ENCODE assay signal across 8 mouse cellular contexts in genomic region chr10:63386991-63387390, GRCm38 (mm10). TPM values are rescaled to one million over a fixed set of nuclear protein-coding genes. Genes with fewer than 3 reads are reported as not detected.
DNase-seq lines count a peak whose midpoint lies in the region; ATAC-seq and TF ChIP-seq lines count a peak whose summit lies in the region.

No protein-coding gene starts in this region.

- TF ChIP-seq CTCF in bone marrow macrophage, adult 2 months (IDR thresholded peaks at IDR 0.05; ENCODE audit: low read depth, low read length), result no peak

- WGBS in kidney, embryonic 14.5 days, result 3% methylated on average over 10 of the region's 10 CpGs
- WGBS in hindbrain, embryonic 13.5 days, result 3% methylated on average over 10 of the region's 10 CpGs
- WGBS in midbrain, embryonic 13.5 days, result 3% methylated on average over 10 of the region's 10 CpGs

- H3K9ac ChIP-seq in kidney, embryonic 14.5 days (ENCODE audit: low read depth, low read length), result peak overlapping the region; percentile 49; the same call in 1 of the 2 replicates
- peak overlapping the region; percentile 68 for H3K9ac ChIP-seq in hindbrain, embryonic 13.5 days
- peak overlapping the region; percentile 73 for H3K9ac ChIP-seq in midbrain, embryonic 13.5 days (replicated peaks)

- TF ChIP-seq POLR2A in bone marrow macrophage, adult 2 months (IDR thresholded peaks at IDR 0.05; ENCODE audit: borderline replicate concordance, low read depth, low read length), result no peak

- no peaks in the 10 kb centered on the region for H3K27me3 ChIP-seq in kidney, embryonic 14.5 days (ENCODE audit: control insufficient read depth, insufficient read depth, low read length)
- no peaks in the 10 kb centered on the region for H3K27me3 ChIP-seq in hindbrain, embryonic 13.5 days
- no peaks in the 10 kb centered on the region for H3K27me3 ChIP-seq in midbrain, embryonic 13.5 days

- H3K27ac ChIP-seq in kidney, embryonic 14.5 days (ENCODE audit: low read depth, low read length), result no peak overlapping the region
- no peak overlapping the region for H3K27ac ChIP-seq in bone marrow macrophage, adult 2 months (ENCODE audit: insufficient read depth, low read depth, low read length)
- peak overlapping the region; percentile 67; the same call in 1 of the 2 replicates for H3K27ac ChIP-seq in hindbrain, embryonic 13.5 days
- peak overlapping the region; percentile 71; the same call in 1 of the 2 replicates for H3K27ac ChIP-seq in midbrain, embryonic 13.5 days

- peak overlapping the region; percentile 53 for H3K4me2 ChIP-seq in kidney, embryonic 14.5 days (replicated peaks; ENCODE audit: low read depth, low read length)
- H3K4me2 ChIP-seq in hindbrain, embryonic 13.5 days, result peak overlapping the region; percentile 74
- peak overlapping the region; percentile 74 for H3K4me2 ChIP-seq in midbrain, embryonic 13.5 days (replicated peaks)

- H3K4me1 ChIP-seq in kidney, embryonic 14.5 days (ENCODE audit: control insufficient read depth, insufficient read depth, low read length), result no peaks in the 10 kb centered on the region
- H3K4me1 ChIP-seq in bone marrow macrophage, adult 2 months (ENCODE audit: control insufficient read depth, insufficient read depth, low read length), result peaks cover 4% of the 10 kb centered on the region; the same call in 1 of the 2 replicates
- H3K4me1 ChIP-seq in hindbrain, embryonic 13.5 days (replicated peaks), result peaks cover 4% of the 10 kb centered on the region; the same call in 1 of the 2 replicates
- peaks cover under 1% of the 10 kb centered on the region for H3K4me1 ChIP-seq in midbrain, embryonic 13.5 days (replicated peaks)

- no peaks in the 10 kb centered on the region for H3K36me3 ChIP-seq in kidney, embryonic 14.5 days (ENCODE audit: control insufficient read depth, insufficient read depth, low read length)
- H3K36me3 ChIP-seq in hindbrain, embryonic 13.5 days, result no peaks in the 10 kb centered on the region
- no peaks in the 10 kb centered on the region for H3K36me3 ChIP-seq in midbrain, embryonic 13.5 days

- peak overlapping the region; percentile 55 for H3K4me3 ChIP-seq in kidney, embryonic 14.5 days (ENCODE audit: low read length)
- H3K4me3 ChIP-seq in bone marrow macrophage, adult 2 months (ENCODE audit: insufficient read depth, low read length), result peak overlapping the region; percentile 73
- peak overlapping the region; percentile 60 for H3K4me3 ChIP-seq in hindbrain, embryonic 13.5 days
- H3K4me3 ChIP-seq in midbrain, embryonic 13.5 days (replicated peaks), result peak overlapping the region; percentile 67

- DNase-seq in kidney, adult 8-10 months, result no peak
- DNase-seq in layer of hippocampus, adult 8-10 months (ENCODE audit: low spot score in 2 of 2), result no peak
- DNase-seq in layer of hippocampus, postnatal 10 days (ENCODE audit: low spot score in 2 of 2), result no peak
- no peak for DNase-seq in B cell, adult 2 months

- no peaks in the 10 kb centered on the region for H3K9me3 ChIP-seq in kidney, embryonic 14.5 days (ENCODE audit: control insufficient read depth, low read length)
- no peaks in the 10 kb centered on the region for H3K9me3 ChIP-seq in hindbrain, embryonic 13.5 days
- H3K9me3 ChIP-seq in midbrain, embryonic 13.5 days, result no peaks in the 10 kb centered on the region

- no peak for ATAC-seq in kidney, embryonic 14.5 days (ENCODE audit: low FRiP score, low TSS enrichment)
- no peak for ATAC-seq in hindbrain, embryonic 13.5 days (ENCODE audit: low FRiP score)
- ATAC-seq in midbrain, embryonic 13.5 days, result no peak

RNA-seq across cellular contexts. Expression of gene Dnajc12, which starts 4.7 kb away (rescaled TPM):
- 9.8 and 11.3 TPM in 2 replicates for polyA plus RNA-seq in kidney, embryonic 14.5 days (2014; fragmentation: Nextera tagmentation; extraction: Ambion mirVana)
- polyA plus RNA-seq in bone marrow macrophage, adult 2 months (2012; ENCODE audit: insufficient read depth, insufficient read length, missing spikeins), result 9.3 and 10.1 TPM in 2 replicates
- 19.2 and 20.6 TPM in 2 replicates for polyA plus RNA-seq in hindbrain, embryonic 13.5 days (2015; fragmentation: Nextera tagmentation; extraction: Ambion mirVana)
- 15.9 and 21.7 TPM in 2 replicates for polyA plus RNA-seq in midbrain, embryonic 13.5 days (2015; fragmentation: Nextera tagmentation; extraction: Ambion mirVana)
- total RNA-seq in layer of hippocampus, adult 8-10 months (2022), result 10 to 100 TPM; 17.6 to 25.0 (median 24.7) TPM
- total RNA-seq in layer of hippocampus, postnatal 10 days (2021), result 10 to 100 TPM; 12.1 to 12.6 TPM

RNA-seq across cellular contexts. Expression of gene Sirt1, which starts 5.5 kb away (rescaled TPM):
- polyA plus RNA-seq in kidney, embryonic 14.5 days (2014; fragmentation: Nextera tagmentation; extraction: Ambion mirVana), result 10.7 and 12.5 TPM in 2 replicates
- 17.6 and 17.9 TPM in 2 replicates for polyA plus RNA-seq in bone marrow macrophage, adult 2 months (2012; ENCODE audit: insufficient read depth, insufficient read length, missing spikeins)
- 4.8 and 5.8 TPM in 2 replicates for polyA plus RNA-seq in hindbrain, embryonic 13.5 days (2015; fragmentation: Nextera tagmentation; extraction: Ambion mirVana)
- 5.5 and 5.8 TPM in 2 replicates for polyA plus RNA-seq in midbrain, embryonic 13.5 days (2015; fragmentation: Nextera tagmentation; extraction: Ambion mirVana)
- total RNA-seq in layer of hippocampus, adult 8-10 months (2022), result 10 to 100 TPM; 14.1 to 16.0 (median 15.3) TPM
- total RNA-seq in layer of hippocampus, postnatal 10 days (2021), result 10 to 100 TPM; 13.7 to 13.8 TPM

RNA-seq across cellular contexts. Expression of gene Gm7075, which starts 34.6 kb away (rescaled TPM):
- not detected in 2 replicates for polyA plus RNA-seq in kidney, embryonic 14.5 days (2014; fragmentation: Nextera tagmentation; extraction: Ambion mirVana)
- not detected in 2 replicates for polyA plus RNA-seq in bone marrow macrophage, adult 2 months (2012; ENCODE audit: insufficient read depth, insufficient read length, missing spikeins)
- not detected in 2 replicates for polyA plus RNA-seq in hindbrain, embryonic 13.5 days (2015; fragmentation: Nextera tagmentation; extraction: Ambion mirVana)
- polyA plus RNA-seq in midbrain, embryonic 13.5 days (2015; fragmentation: Nextera tagmentation; extraction: Ambion mirVana), result 0.57 TPM in 1 of 2 replicates, not detected in the other
- not detected for total RNA-seq in layer of hippocampus, adult 8-10 months (2022)
- total RNA-seq in layer of hippocampus, postnatal 10 days (2021), result not detected

RNA-seq across cellular contexts. Expression of gene Ctnna3, which starts 42.9 kb away (rescaled TPM):
- polyA plus RNA-seq in kidney, embryonic 14.5 days (2014; fragmentation: Nextera tagmentation; extraction: Ambion mirVana), result 0.21 and 0.55 TPM in 2 replicates
- polyA plus RNA-seq in bone marrow macrophage, adult 2 months (2012; ENCODE audit: insufficient read depth, insufficient read length, missing spikeins), result not detected in 2 replicates
- 1.2 and 1.4 TPM in 2 replicates for polyA plus RNA-seq in hindbrain, embryonic 13.5 days (2015; fragmentation: Nextera tagmentation; extraction: Ambion mirVana)
- 0.23 and 0.39 TPM in 2 replicates for polyA plus RNA-seq in midbrain, embryonic 13.5 days (2015; fragmentation: Nextera tagmentation; extraction: Ambion mirVana)
- total RNA-seq in layer of hippocampus, adult 8-10 months (2022), result 1 to 10 TPM; 2.3 to 3.2 (median 3.1) TPM
- 1 to 10 TPM; 1.0 to 1.5 TPM for total RNA-seq in layer of hippocampus, postnatal 10 days (2021)

Comparison
In these comparisons a context has a peak if more than half of its experiments do, and no peak if none do; other contexts are left out.
1. H3K27ac ChIP-seq: peak in hindbrain, embryonic 13.5 days (single experiment) and midbrain, embryonic 13.5 days (single experiment); none in kidney, embryonic 14.5 days (single experiment) and bone marrow macrophage, adult 2 months (single experiment).
2. Peak in every context shown above with its lines, with median percentiles within 50 percentile points of each other: H3K4me2 ChIP-seq, H3K4me3 ChIP-seq and H3K9ac ChIP-seq.